Mouse (Mus musculus): ENCODE data around the gene Stkld1. TPM values are rescaled to one million over a fixed set of nuclear protein-coding genes. Genes with fewer than 3 reads are reported as not detected.

Stkld1 gene
- polyA plus RNA-seq, 1 experiment from 2014 or later, result 0.14 TPM

- Histone ChIP-seq H3K27ac (ENCODE audit: low read depth, low read length) (no peak overlapping the region), H3K9ac (ENCODE audit: low read depth, low read length) (no peak overlapping the region)
Observed at GRCm38 (mm10) chr2:26997993-26998392, 64.1 kb downstream of the Stkld1 start.

More at GRCm38 (mm10) chr2:26997993-26998392, 64.1 kb downstream of the Stkld1 start:
- Histone ChIP-seq H3K36me3 (ENCODE audit: control insufficient read depth, insufficient read depth, low read length) (no peaks in the 10 kb centered on the region), H3K27me3 (ENCODE audit: control insufficient read depth, insufficient read depth, low read length) (no peaks in the 10 kb centered on the region), H3K9me3 (replicated peaks; ENCODE audit: control insufficient read depth, low read length) (no peaks in the 10 kb centered on the region), H3K4me2 (no peak overlapping the region), H3K4me3 (ENCODE audit: low read depth, low read length) (no peak overlapping the region), H3K4me1 (ENCODE audit: control insufficient read depth, insufficient read depth, low read length) (no peaks in the 10 kb centered on the region)
- no peak for ATAC-seq (replicated peaks; ENCODE audit: insufficient number of reproducible peaks, low FRiP score, low TSS enrichment)
- WGBS (ENCODE audit: insufficient replicate concordance), result 92% methylated on average over 7 of the region's 7 CpGs

Other genes with a start within 250 kb of the Stkld1 start
- not detected in 2 replicates for gene Abo, start 69.1 kb upstream of the Stkld1 start, polyA plus RNA-seq (2014; fragmentation: Nextera tagmentation; extraction: Ambion mirVana)
- gene Surf6, start 31.2 kb upstream of the Stkld1 start, polyA plus RNA-seq (2014; fragmentation: Nextera tagmentation; extraction: Ambion mirVana), result 8.7 and 8.9 TPM in 2 replicates
- 29.1 and 31.2 TPM in 2 replicates for gene Med22, start 23.4 kb upstream of the Stkld1 start, polyA plus RNA-seq (2014; fragmentation: Nextera tagmentation; extraction: Ambion mirVana)
- 428 and 468 TPM in 2 replicates for gene Rpl7a, start 23.3 kb upstream of the Stkld1 start, polyA plus RNA-seq (2014; fragmentation: Nextera tagmentation; extraction: Ambion mirVana)
- gene Surf2, start 17.7 kb upstream of the Stkld1 start, polyA plus RNA-seq (2014; fragmentation: Nextera tagmentation; extraction: Ambion mirVana), result 32.0 and 32.1 TPM in 2 replicates
- gene Surf1, start 17.5 kb upstream of the Stkld1 start, polyA plus RNA-seq (2014; fragmentation: Nextera tagmentation; extraction: Ambion mirVana), result 40.3 and 43.2 TPM in 2 replicates
- 197 and 237 TPM in 2 replicates for gene Surf4, start 119 bp upstream of the Stkld1 start, polyA plus RNA-seq (2014; fragmentation: Nextera tagmentation; extraction: Ambion mirVana)
- 31.0 and 34.2 TPM in 2 replicates for gene Rexo4, start 30.3 kb downstream of the Stkld1 start, polyA plus RNA-seq (2014; fragmentation: Nextera tagmentation; extraction: Ambion mirVana)
- gene Adamts13, start 39.4 kb downstream of the Stkld1 start, polyA plus RNA-seq (2014; fragmentation: Nextera tagmentation; extraction: Ambion mirVana), result 0.07 TPM in 1 of 2 replicates, not detected in the other
- 37.4 and 46.4 TPM in 2 replicates for gene Cacfd1, start 75.9 kb downstream of the Stkld1 start, polyA plus RNA-seq (2014; fragmentation: Nextera tagmentation; extraction: Ambion mirVana)
- 0.30 TPM in 1 of 2 replicates, not detected in the other for gene Slc2a6, start 94.0 kb downstream of the Stkld1 start, polyA plus RNA-seq (2014; fragmentation: Nextera tagmentation; extraction: Ambion mirVana)
- 0.15 and 0.23 TPM in 2 replicates for gene Mymk, start 138.1 kb downstream of the Stkld1 start, polyA plus RNA-seq (2014; fragmentation: Nextera tagmentation; extraction: Ambion mirVana)
- gene Adamtsl2, start 145.3 kb downstream of the Stkld1 start, polyA plus RNA-seq (2014; fragmentation: Nextera tagmentation; extraction: Ambion mirVana), result 9.0 and 14.2 TPM in 2 replicates
- gene Fam163b, start 208.4 kb downstream of the Stkld1 start, polyA plus RNA-seq (2014; fragmentation: Nextera tagmentation; extraction: Ambion mirVana), result 0.39 and 0.54 TPM in 2 replicates
- gene Dbh, start 231.2 kb downstream of the Stkld1 start, polyA plus RNA-seq (2014; fragmentation: Nextera tagmentation; extraction: Ambion mirVana), result 0.47 and 0.63 TPM in 2 replicates